Mouse (Mus musculus): ENCODE data around the gene Phlda3. TPM values are rescaled to one million over a fixed set of nuclear protein-coding genes. Genes with fewer than 3 reads are reported as not detected.

Gene Phlda3
- polyA plus RNA-seq, 1 experiment from 2014 or later = 78.4 TPM

- ATAC-seq (replicated peaks; ENCODE audit: low FRiP score, low read depth) = no peak
Measured at GRCm38 (mm10) chr1:135807546-135807945, 41.6 kb downstream of the Phlda3 start.

DNA sequence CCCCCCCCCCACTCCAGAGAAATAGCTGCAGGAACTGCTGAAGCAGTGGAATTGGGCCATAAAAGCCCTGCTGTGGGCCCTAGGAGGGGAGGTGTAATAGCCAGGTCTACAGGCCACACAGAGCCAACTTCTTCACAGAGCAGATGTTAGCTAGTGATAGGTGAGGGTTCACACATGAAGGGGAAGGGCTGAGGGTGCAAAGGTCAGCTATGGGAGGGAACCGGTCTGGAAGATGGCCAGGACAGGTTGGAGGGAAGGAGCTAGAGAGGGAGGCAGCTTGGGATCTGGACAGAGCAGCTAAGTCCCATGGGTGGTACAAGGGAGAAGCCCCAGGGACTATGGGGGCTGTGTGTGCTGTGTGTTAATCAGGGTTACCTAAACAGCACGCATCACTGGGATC is 44.3 kb downstream of the Phlda3 start:
- no peaks in the 10 kb centered on the region for H3K36me3 ChIP-seq (ENCODE audit: insufficient read depth, low read length)
- H3K4me1 ChIP-seq (replicated peaks; ENCODE audit: insufficient read depth, low read length) = peaks cover 10% of the 10 kb centered on the region; the same call in 1 of the 2 replicates
- no peak overlapping the region for H3K27ac ChIP-seq
- no peaks in the 10 kb centered on the region for H3K27me3 ChIP-seq (ENCODE audit: insufficient read depth, low read length)
- H3K4me3 ChIP-seq (replicated peaks; ENCODE audit: low read depth, low read length) = no peak overlapping the region
- 52% methylated on average over 2 of the region's 2 CpGs for WGBS
- no peak for TF ChIP-seq CTCF (IDR thresholded peaks at IDR 0.05; ENCODE audit: low read depth)
- ATAC-seq (replicated peaks; ENCODE audit: low FRiP score, low read depth) = no peak
- no peaks in the 10 kb centered on the region for H3K9me3 ChIP-seq (replicated peaks; ENCODE audit: low read length)
- DNase-seq (ENCODE audit: low spot score) = no peak
- no peak overlapping the region for H3K9ac ChIP-seq (ENCODE audit: low read depth, low read length)
- no peak overlapping the region for H3K4me2 ChIP-seq (ENCODE audit: low read length)

More at GRCm38 (mm10) chr1:135807546-135807945, 41.6 kb downstream of the Phlda3 start:
- Histone ChIP-seq H3K9me3 (replicated peaks; ENCODE audit: low read length) (no peaks in the 10 kb centered on the region), H3K36me3 (ENCODE audit: insufficient read depth, low read length) (no peaks in the 10 kb centered on the region), H3K4me1 (replicated peaks; ENCODE audit: insufficient read depth, low read length) (0 out of 2 replicates have a peak, but pooled peaks cover 2% of the 10 kb centered on the region), H3K4me2 (ENCODE audit: low read length) (no peak overlapping the region), H3K27ac (no peak overlapping the region), H3K27me3 (ENCODE audit: insufficient read depth, low read length) (no peaks in the 10 kb centered on the region), H3K9ac (ENCODE audit: low read depth, low read length) (no peak overlapping the region), H3K4me3 (replicated peaks; ENCODE audit: low read depth, low read length) (no peak overlapping the region)
- TF ChIP-seq CTCF (IDR thresholded peaks at IDR 0.05; ENCODE audit: low read depth) = no peak
- WGBS = 25% methylated on average over 10 of the region's 10 CpGs
- DNase-seq (ENCODE audit: low spot score) = no peak

- Histone ChIP-seq H3K4me2 (ENCODE audit: low read length) (no peak overlapping the region), H3K36me3 (ENCODE audit: insufficient read depth, low read length) (no peaks in the 10 kb centered on the region), H3K27ac (no peak overlapping the region), H3K4me3 (replicated peaks; ENCODE audit: low read depth, low read length) (no peak overlapping the region), H3K4me1 (replicated peaks; ENCODE audit: insufficient read depth, low read length) (peaks cover 10% of the 10 kb centered on the region; the same call in 1 of the 2 replicates), H3K9ac (ENCODE audit: low read depth, low read length) (no peak overlapping the region), H3K9me3 (replicated peaks; ENCODE audit: low read length) (no peaks in the 10 kb centered on the region), H3K27me3 (ENCODE audit: insufficient read depth, low read length) (no peaks in the 10 kb centered on the region)
- 31% methylated on average over 7 of the region's 7 CpGs for WGBS
- peak; percentile 94 for TF ChIP-seq CTCF (IDR thresholded peaks at IDR 0.05; ENCODE audit: low read depth)
- peak; percentile 87 for DNase-seq (ENCODE audit: low spot score)
- peak; percentile 53 for ATAC-seq (replicated peaks; ENCODE audit: low FRiP score, low read depth)
Measured at GRCm38 (mm10) chr1:135811016-135811646, 45.2 kb downstream of the Phlda3 start.

DNA sequence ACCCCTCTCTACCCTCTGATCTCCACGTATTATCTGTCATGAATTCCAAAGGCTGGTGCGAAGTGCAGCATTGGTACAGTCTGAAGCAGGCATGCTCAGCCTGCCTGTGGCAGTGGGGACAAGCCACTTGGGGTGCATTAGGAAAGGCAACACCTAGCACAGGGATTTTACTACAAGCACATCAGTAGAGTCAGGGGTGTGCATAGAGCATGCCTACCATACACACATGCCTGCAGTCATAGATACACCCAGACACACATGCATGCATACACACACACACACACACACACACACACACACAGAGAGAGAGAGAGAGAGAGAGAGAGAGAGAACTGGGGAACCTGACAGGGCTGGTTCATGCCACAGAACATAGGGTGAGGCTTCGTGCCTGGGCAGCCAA is 46.3 kb downstream of the Phlda3 start:
- no peak for ATAC-seq (replicated peaks; ENCODE audit: low FRiP score, low read depth)
- 69% methylated on average over 3 of the region's 3 CpGs for WGBS
- H3K27ac ChIP-seq = no peak overlapping the region

GRCm38 (mm10) chr1:135812618-135813017 is 46.7 kb downstream of the Phlda3 start:
- H3K27ac ChIP-seq = peak overlapping the region; percentile 25; the same call in 1 of the 2 replicates
- no peak for DNase-seq (ENCODE audit: low spot score)
- WGBS = 37% methylated on average over 2 of the region's 2 CpGs

More for the DNA sequence above, 46.3 kb downstream of the Phlda3 start:
- Histone ChIP-seq H3K9me3 (replicated peaks; ENCODE audit: low read length) (no peaks in the 10 kb centered on the region), H3K27me3 (ENCODE audit: insufficient read depth, low read length) (no peaks in the 10 kb centered on the region), H3K4me3 (replicated peaks; ENCODE audit: low read depth, low read length) (no peak overlapping the region), H3K4me1 (replicated peaks; ENCODE audit: insufficient read depth, low read length) (peaks cover 10% of the 10 kb centered on the region; the same call in 1 of the 2 replicates), H3K9ac (ENCODE audit: low read depth, low read length) (no peak overlapping the region), H3K36me3 (ENCODE audit: insufficient read depth, low read length) (no peaks in the 10 kb centered on the region), H3K4me2 (ENCODE audit: low read length) (no peak overlapping the region)
- TF ChIP-seq CTCF (IDR thresholded peaks at IDR 0.05; ENCODE audit: low read depth) = no peak
- no peak for DNase-seq (ENCODE audit: low spot score)

DNA sequence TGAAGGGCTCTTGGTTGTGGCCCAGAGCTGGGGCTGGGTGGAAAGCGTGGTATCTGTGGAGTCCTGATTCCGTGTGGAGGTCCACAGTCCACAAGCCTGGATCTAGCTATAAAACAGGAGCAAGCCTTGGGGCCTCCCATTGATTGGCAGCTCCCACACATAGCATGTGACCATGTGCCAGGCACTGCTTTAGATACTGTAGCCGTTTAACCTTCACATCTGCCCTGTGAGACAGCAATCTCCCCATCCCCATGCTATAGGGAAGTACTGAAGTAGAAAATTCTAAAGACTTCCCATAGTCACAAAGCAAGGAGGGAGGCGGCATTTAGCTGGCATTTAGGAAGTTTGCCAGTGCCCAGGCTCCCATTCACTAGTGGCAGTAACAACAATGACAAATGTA is 47.2 kb downstream of the Phlda3 start:
- TF ChIP-seq CTCF (IDR thresholded peaks at IDR 0.05; ENCODE audit: low read depth) = no peak
- Histone ChIP-seq H3K4me2 (ENCODE audit: low read length) (no peak overlapping the region), H3K36me3 (ENCODE audit: insufficient read depth, low read length) (no peaks in the 10 kb centered on the region), H3K9ac (ENCODE audit: low read depth, low read length) (no peak overlapping the region), H3K9me3 (replicated peaks; ENCODE audit: low read length) (no peaks in the 10 kb centered on the region), H3K4me3 (replicated peaks; ENCODE audit: low read depth, low read length) (no peak overlapping the region), H3K27ac (peak overlapping the region; percentile 25; the same call in 1 of the 2 replicates), H3K27me3 (ENCODE audit: insufficient read depth, low read length) (no peaks in the 10 kb centered on the region), H3K4me1 (replicated peaks; ENCODE audit: insufficient read depth, low read length) (peaks cover 10% of the 10 kb centered on the region; the same call in 1 of the 2 replicates)
- ATAC-seq (replicated peaks; ENCODE audit: low FRiP score, low read depth) = no peak
- WGBS = 55% methylated on average over 4 of the region's 4 CpGs
- DNase-seq (ENCODE audit: low spot score) = no peak

More at GRCm38 (mm10) chr1:135812618-135813017, 46.7 kb downstream of the Phlda3 start:
- Histone ChIP-seq H3K9ac (ENCODE audit: low read depth, low read length) (no peak overlapping the region), H3K27me3 (ENCODE audit: insufficient read depth, low read length) (no peaks in the 10 kb centered on the region), H3K4me1 (replicated peaks; ENCODE audit: insufficient read depth, low read length) (peaks cover 10% of the 10 kb centered on the region; the same call in 1 of the 2 replicates), H3K36me3 (ENCODE audit: insufficient read depth, low read length) (no peaks in the 10 kb centered on the region), H3K4me3 (replicated peaks; ENCODE audit: low read depth, low read length) (no peak overlapping the region), H3K4me2 (ENCODE audit: low read length) (no peak overlapping the region), H3K9me3 (replicated peaks; ENCODE audit: low read length) (no peaks in the 10 kb centered on the region)
- ATAC-seq (replicated peaks; ENCODE audit: low FRiP score, low read depth) = no peak
- TF ChIP-seq CTCF (IDR thresholded peaks at IDR 0.05; ENCODE audit: low read depth) = no peak

All from kidney, postnatal 0 days (tissue).